Mouse (Mus musculus) kidney, adult 2 months (tissue): ENCODE measurements around the gene Nr1h4.

Source experiments
- CTCF ChIP-seq: fragments of 200-500 bp; conservative IDR thresholded peaks from 2 replicates; pipeline ENCODE4 v1.5.1; 2011; ENCODE audit warnings: low read depth, mild to moderate bottlenecking, control low read depth, low read length, moderate library complexity, mixed read lengths; ENCODE audit not compliant: insufficient read depth, insufficient read length
- POLR2A ChIP-seq: fragments of 200-500 bp; IDR thresholded peaks from one replicate; pipeline ENCODE4 v1.6.1; 2011; ENCODE audit warnings: low read depth, low read length, control low read depth

GRCm38 (mm10) chr10:89548028-89548427, 14.6 kb upstream of the Nr1h4 start:
- TF ChIP-seq POLR2A: no peak
- no peak for TF ChIP-seq CTCF
